Mouse (Mus musculus) fibroblast of lung, adult 2 months (primary cell): ENCODE measurements at regions not wholly inside any gene's neighbourhood (a gene's known extent, or its start where the extent isn't known, plus 50 kb on each side); places are given as distances from the start of the nearest gene placed in this dataset.

Experiments
- DNase-seq: peaks from one replicate; pipeline ENCODE4 v3.0.0-alpha.2; 2011; ENCODE audit warnings: low read depth

- DNase-seq = no peak
Measured at GRCm38 (mm10) chr13:84644024-84644423, 421.9 kb downstream of the Tmem161b start.

DNA sequence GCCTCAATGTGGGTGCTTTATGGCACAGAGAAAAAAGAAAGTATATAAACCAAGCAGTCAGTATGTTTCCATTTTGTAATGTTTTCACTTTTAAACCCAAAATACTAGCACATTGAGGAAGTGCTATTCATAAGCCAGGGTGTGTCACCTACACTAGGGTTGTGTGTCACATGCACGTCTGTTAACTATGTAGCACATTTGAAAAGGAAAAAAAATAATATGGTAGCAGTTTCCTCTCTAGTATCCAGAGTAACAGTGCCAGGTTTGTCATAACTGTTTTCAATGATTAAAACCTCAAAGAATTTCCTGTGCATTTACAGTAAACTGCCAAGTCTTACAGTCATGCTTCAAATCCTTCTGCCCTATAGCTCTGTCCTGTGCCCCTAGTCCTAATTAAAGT lies 424.8 kb downstream of the Tmem161b start:
- DNase-seq = no peak

- DNase-seq = no peak
Measured at GRCm38 (mm10) chr13:84648056-84648455, 426.0 kb downstream of the Tmem161b start.

DNA sequence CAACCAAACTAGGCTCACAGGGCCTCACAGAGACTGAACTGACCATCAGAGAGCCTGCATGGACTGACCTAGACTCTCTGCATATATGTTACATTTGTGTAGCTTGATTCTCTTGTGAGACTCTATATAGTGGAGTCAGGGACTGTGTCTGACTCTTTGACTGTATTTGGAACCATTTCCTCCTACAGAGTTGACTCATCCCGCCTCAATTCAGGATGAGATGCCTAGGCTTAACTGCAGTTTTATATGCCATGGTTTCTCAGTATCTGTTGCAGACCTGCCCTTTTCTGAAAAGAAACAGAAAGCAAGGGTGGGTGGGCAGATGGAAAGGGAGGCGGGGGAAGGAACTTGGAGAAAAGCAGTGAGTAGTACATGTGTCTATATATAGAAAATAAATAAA lies 441.9 kb downstream of the Tmem161b start:
- no peak for DNase-seq

- DNase-seq = no peak
Measured at GRCm38 (mm10) chr13:84680971-84681370, 458.9 kb downstream of the Tmem161b start.

- no peak for DNase-seq
Measured at GRCm38 (mm10) chr13:84685930-84686329, 463.8 kb downstream of the Tmem161b start.

DNA sequence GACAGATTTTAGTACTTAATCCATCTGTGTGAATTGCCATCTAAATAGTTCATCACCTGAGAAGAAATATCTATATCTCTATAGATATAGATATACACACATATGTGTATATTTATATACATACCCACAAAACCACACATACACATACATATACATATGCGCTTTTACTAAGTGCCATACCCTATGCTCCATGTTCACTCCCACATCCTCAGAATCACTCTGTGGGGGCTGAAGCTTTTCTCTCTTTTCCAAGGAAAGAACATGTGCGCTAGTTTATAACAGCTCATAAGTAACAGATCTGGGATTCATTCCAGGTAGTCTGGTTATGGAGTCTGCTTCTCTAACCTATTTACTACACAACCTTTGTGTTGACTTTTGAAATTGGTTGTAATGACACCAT lies 471.4 kb downstream of the Tmem161b start:
- DNase-seq = no peak

DNA sequence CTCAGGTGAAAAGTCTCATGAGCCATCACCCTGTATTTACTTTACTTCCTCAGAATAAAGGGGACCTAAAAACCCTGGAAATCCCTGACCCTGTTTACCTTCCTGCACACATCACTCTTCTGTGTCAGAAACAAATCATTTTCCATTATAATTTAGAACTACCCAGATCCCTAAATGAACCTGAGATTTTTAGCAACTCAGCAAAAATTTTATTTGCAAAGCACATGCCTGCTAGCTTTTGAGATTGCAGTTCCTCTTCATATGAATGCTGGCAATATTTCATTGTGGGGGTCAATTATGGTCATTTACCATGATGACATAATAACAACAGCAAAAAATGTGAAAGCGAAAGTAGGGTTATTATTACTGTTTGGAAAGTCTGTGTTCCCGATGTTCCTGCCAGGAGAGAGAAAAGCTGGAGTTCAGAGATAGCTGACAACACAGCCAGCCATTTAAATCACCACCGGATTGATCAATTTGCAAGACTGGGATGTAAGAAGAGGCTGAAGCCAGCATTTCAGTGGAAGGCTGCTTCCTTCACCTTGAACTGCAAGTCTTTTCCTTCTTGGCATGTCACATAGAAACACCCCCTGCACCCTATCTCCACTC lies 476.5 kb downstream of the Tmem161b start:
- DNase-seq = no peak

DNA sequence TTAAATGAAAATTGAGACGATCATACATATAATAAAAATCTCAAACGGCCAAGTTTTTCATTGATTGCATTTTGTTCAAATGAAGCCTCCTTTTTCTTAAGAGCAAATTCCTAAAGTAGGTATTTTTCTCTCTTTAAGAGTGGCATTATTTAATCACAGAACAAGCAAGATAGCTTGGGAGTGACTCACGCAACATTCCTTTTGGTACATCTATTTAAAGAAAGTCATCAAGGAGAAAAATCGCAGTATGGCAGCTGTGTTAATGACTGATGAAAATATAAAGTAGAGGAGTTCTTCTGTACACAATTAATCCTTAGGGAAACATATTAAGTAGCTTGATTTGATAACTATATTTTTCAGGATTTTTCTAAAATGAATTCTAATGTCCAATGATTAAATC lies 448.0 kb upstream of the Ccnh start:
- no peak for DNase-seq

DNA sequence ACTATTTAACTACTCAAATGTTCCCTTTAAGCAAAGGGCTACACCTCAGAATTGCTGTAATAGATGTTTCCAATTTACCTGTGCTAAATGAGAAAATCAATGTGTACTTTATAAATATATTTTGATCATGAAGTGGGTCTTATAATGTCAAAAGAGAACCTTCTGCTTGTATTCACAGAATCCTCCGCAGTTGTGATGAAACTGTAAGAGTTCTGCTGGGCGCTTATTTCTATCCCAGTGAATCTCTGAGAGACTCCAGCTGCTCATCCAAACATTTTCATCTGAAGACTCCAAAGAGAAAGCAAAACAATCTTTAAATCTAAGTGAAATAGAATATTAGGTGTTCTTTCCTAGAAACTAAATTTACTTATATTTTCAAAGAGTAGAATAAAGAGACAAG lies 440.9 kb upstream of the Ccnh start:
- DNase-seq = no peak

DNA sequence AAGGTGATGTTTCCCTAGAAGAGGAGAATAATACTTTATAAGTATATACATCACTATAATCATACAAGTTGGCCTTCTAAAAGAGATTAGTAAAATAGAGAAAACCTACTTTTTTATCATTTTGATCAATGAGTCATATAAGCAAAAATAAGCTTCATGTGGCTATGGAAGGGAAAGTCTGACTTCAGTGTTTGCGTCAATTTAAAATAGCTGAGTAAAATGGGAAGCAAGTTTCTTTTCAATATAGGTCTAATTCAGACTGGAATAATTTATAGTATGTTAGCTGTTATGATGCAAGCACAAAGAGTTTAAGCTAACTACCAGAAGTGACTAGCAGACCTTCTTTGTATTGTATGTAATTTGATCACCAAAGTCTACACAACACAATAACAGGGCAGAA lies 440.0 kb upstream of the Ccnh start:
- no peak for DNase-seq

DNA sequence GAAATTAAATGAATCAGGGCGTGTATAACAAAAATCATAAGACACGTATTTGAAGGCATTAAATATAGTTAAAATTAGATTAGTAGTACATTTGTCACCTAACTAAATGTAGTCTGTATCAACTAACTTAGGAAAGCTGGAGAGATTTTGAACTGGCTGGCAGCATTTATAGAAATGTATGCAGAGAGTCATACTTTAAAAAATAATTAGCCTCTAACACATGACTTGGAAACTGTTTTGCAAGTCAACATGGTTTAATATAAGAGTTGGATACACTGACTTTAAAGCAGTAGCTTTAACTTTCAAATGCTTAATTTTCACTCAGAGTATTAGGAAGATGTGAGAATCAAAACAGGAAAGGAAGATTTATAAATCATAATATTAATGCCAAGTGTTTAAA lies 439.1 kb upstream of the Ccnh start:
- no peak for DNase-seq

- DNase-seq = no peak
Measured at GRCm38 (mm10) chr13:84751576-84752490, 437.4 kb upstream of the Ccnh start.

DNA sequence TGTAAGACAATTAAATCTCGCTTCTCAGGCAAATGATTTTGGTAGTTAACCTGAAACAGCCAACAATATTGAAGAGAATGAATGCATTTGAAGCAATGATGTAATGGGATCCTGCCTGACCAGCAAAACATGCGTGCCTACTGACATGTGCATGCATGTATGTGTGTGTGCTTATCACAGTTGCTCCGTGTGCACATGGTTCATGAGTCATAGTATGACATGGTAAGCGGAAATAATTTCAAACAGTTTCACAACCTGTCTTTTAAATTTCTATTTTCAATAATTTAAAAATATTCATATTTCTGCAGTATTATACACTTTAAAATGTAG lies 436.8 kb upstream of the Ccnh start:
- DNase-seq = no peak

DNA sequence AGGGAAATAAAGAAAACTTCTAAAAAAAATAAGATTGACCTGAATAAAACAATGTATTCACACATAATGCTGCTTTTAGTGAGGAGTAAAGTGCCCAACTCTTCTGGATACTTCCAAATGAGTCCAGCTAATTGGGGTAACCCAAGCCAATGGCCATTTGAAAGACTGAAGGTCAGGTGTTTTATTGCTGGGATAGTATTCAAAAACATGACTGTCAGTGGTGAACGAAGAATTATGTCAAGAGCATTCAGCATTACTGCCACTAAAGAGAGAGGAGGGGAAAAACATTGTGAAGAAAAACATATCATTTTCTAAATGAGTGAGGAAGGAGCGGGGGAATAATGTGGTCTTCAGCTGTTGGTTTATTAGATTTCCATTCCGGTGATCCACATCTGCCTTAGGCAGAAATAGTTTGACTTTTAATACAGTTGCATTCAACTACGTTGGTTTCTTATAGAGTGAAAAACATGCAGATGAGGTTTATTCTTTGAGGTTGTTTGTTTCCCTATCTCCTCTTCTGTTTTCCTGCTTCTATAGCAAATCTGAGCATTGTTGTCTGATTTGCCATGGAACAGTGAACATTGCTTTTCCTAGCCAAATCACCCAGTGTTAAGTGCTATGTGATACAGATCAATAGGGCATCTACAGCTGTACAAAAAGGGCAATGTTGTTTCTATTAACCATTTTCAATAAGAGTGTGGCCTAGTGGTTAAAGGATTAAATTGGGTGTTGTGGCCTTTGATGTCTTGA lies 435.3 kb upstream of the Ccnh start:
- no peak for DNase-seq

GRCm38 (mm10) chr13:84754821-84755725 lies 434.1 kb upstream of the Ccnh start:
- DNase-seq = no peak

GRCm38 (mm10) chr13:84756796-84757335 lies 432.3 kb upstream of the Ccnh start:
- DNase-seq = no peak

DNA sequence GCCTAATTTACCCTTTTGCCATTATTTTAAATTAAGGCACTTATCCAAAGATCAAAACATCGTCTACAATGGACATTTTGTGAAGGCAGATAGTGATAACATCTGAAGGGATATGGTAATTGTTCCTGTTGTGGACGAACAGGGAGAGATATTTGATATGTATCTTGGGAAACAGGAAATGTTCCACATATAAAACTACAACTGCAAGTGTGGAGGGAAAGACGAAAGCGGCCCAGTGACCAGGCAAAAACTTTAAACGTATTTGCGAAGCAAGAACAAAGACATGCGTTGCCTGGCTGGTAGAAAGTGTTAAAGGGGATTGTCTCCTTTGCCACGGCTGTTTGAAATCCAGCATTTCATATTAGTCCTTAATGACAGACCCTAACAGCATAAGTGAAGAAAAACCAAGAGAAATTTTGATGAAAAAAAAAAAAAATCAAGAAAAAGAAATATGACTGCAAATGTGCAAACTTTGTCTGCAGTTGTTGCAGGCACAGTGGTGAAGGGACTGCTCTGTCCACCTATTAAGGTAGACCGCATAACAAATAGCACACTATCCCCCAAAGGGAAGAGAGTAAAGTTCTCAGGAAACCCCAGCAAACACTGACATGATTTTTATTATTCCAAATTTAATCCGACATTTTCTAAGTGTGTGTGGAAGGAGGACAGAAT lies 431.2 kb upstream of the Ccnh start:
- DNase-seq = no peak

GRCm38 (mm10) chr13:84758568-84758900 lies 430.7 kb upstream of the Ccnh start:
- peak; percentile 20 for DNase-seq

GRCm38 (mm10) chr13:84759061-84759460 lies 430.1 kb upstream of the Ccnh start:
- no peak for DNase-seq

GRCm38 (mm10) chr13:84760471-84760870 lies 428.7 kb upstream of the Ccnh start:
- no peak for DNase-seq
